Mouse (Mus musculus): Measurements from ENCODE around the gene Rab40c. TPM values are rescaled to one million over a fixed set of nuclear protein-coding genes. Genes with fewer than 3 reads are reported as not detected.

Gene Rab40c
- polyA plus RNA-seq (2012; rRNA removed) = 37.2 and 44.0 TPM in 2 replicates

GRCm38 (mm10) chr17:25919144-25919785 is at the start of gene Rab40c:
Rab40c (minus strand) TSS chr17:25919727.

GRCm38 (mm10) chr17:25951803-25952623 is 32.5 kb upstream of the Rab40c start, which contains the start of gene A930017K11Rik:
A930017K11Rik (minus strand) TSS chr17:25952565.

GRCm38 (mm10) chr17:25944366-25945163 is 25.0 kb upstream of the Rab40c start, which contains the start of the genes Pigq and Nhlrc4:
Pigq (minus strand) TSS chr17:25944936.
Nhlrc4 (minus strand) TSS chr17:25944961.

GRCm38 (mm10) chr17:25880196-25880910 is 39.2 kb downstream of the Rab40c start, which contains the start of gene Wfikkn1:
Wfikkn1 (minus strand) TSS chr17:25880858.

GRCm38 (mm10) chr17:25874721-25875170 is 44.8 kb downstream of the Rab40c start, which contains the start of gene Mettl26:
Mettl26 (plus strand) TSS chr17:25875074.

GRCm38 (mm10) chr17:25868601-25869191 is 50.8 kb downstream of the Rab40c start, which contains the start of gene Mcrip2:
Mcrip2 (minus strand) TSS chr17:25868764.

GRCm38 (mm10) chr17:25860832-25861703 is 58.5 kb downstream of the Rab40c start, which contains the start of gene Wdr90:
Wdr90 (minus strand) TSS chr17:25861501.

GRCm38 (mm10) chr17:25844396-25844901 is 75.1 kb downstream of the Rab40c start, which contains the start of gene Rhot2:
Rhot2 (minus strand) TSS chr17:25844851.

GRCm38 (mm10) chr17:25841117-25841880 is 78.2 kb downstream of the Rab40c start, which contains the start of gene Gm20683:
Gm20683 (minus strand) TSS chr17:25841763.

GRCm38 (mm10) chr17:25837076-25837410 is 82.5 kb downstream of the Rab40c start, which contains the start of gene Rhbdl1:
Rhbdl1 (minus strand) TSS chr17:25837295.

GRCm38 (mm10) chr17:25833291-25833663 is 86.2 kb downstream of the Rab40c start, which contains the start of gene Stub1:
Stub1 (minus strand) TSS chr17:25833404.

Other genes with a start within 250 kb of the Rab40c start
- gene Gng13, start 202.6 kb downstream of the Rab40c start, polyA plus RNA-seq (2012; rRNA removed) = 0.26 and 0.48 TPM in 2 replicates
- 32.4 and 35.5 TPM in 2 replicates for gene Chtf18, start 192.3 kb downstream of the Rab40c start, polyA plus RNA-seq (2012; rRNA removed)
- gene Rpusd1, start 192.1 kb downstream of the Rab40c start, polyA plus RNA-seq (2012; rRNA removed) = 18.4 and 32.8 TPM in 2 replicates
- 0.02 and 0.05 TPM in 2 replicates for gene Mslnl, start 183.7 kb downstream of the Rab40c start, polyA plus RNA-seq (2012; rRNA removed)
- 0.12 and 0.66 TPM in 2 replicates for gene Msln, start 165.3 kb downstream of the Rab40c start, polyA plus RNA-seq (2012; rRNA removed)
- 16.3 and 21.2 TPM in 2 replicates for gene Narfl, start 146.0 kb downstream of the Rab40c start, polyA plus RNA-seq (2012; rRNA removed)
- 111 and 132 TPM in 2 replicates for gene Haghl, start 134.1 kb downstream of the Rab40c start, polyA plus RNA-seq (2012; rRNA removed)
- 0.09 and 0.10 TPM in 2 replicates for gene Ccdc78, start 133.1 kb downstream of the Rab40c start, polyA plus RNA-seq (2012; rRNA removed)
- 88.5 and 121 TPM in 2 replicates for gene Fam173a, start 126.8 kb downstream of the Rab40c start, polyA plus RNA-seq (2012; rRNA removed)
- 0.35 TPM in 1 of 2 replicates, not detected in the other for gene AC134908.4, start 124.1 kb downstream of the Rab40c start, polyA plus RNA-seq (2012; rRNA removed)
- gene Metrn, start 122.6 kb downstream of the Rab40c start, polyA plus RNA-seq (2012; rRNA removed) = 185 and 306 TPM in 2 replicates
- 22.0 and 23.9 TPM in 2 replicates for gene Fbxl16, start 110.6 kb downstream of the Rab40c start, polyA plus RNA-seq (2012; rRNA removed)
- gene Wdr24, start 96.1 kb downstream of the Rab40c start, polyA plus RNA-seq (2012; rRNA removed) = 31.7 and 41.2 TPM in 2 replicates
- gene Jmjd8, start 90.9 kb downstream of the Rab40c start, polyA plus RNA-seq (2012; rRNA removed) = 40.7 and 69.5 TPM in 2 replicates
- 262 and 275 TPM in 2 replicates for gene Stub1, start 86.3 kb downstream of the Rab40c start, polyA plus RNA-seq (2012; rRNA removed)
- gene Rhbdl1, start 82.4 kb downstream of the Rab40c start, polyA plus RNA-seq (2012; rRNA removed) = 10.0 and 12.2 TPM in 2 replicates
- 4.6 and 8.4 TPM in 2 replicates for gene Gm20683, start 78.0 kb downstream of the Rab40c start, polyA plus RNA-seq (2012; rRNA removed)
- gene Rhot2, start 74.9 kb downstream of the Rab40c start, polyA plus RNA-seq (2012; rRNA removed) = 83.1 and 93.9 TPM in 2 replicates
- 66.2 and 66.6 TPM in 2 replicates for gene Wdr90, start 58.2 kb downstream of the Rab40c start, polyA plus RNA-seq (2012; rRNA removed)
- 7.2 and 8.3 TPM in 2 replicates for gene Mcrip2, start 51.0 kb downstream of the Rab40c start, polyA plus RNA-seq (2012; rRNA removed)
- gene Mettl26, start 44.7 kb downstream of the Rab40c start, polyA plus RNA-seq (2012; rRNA removed) = 62.4 and 68.5 TPM in 2 replicates
- 1.1 and 1.2 TPM in 2 replicates for gene Wfikkn1, start 38.9 kb downstream of the Rab40c start, polyA plus RNA-seq (2012; rRNA removed)
- 78.0 and 105 TPM in 2 replicates for gene Pigq, start 25.2 kb upstream of the Rab40c start, polyA plus RNA-seq (2012; rRNA removed)
- 0.52 and 0.92 TPM in 2 replicates for gene Nhlrc4, start 25.2 kb upstream of the Rab40c start, polyA plus RNA-seq (2012; rRNA removed)
- 0.10 TPM in 2 replicates for gene A930017K11Rik, start 32.8 kb upstream of the Rab40c start, polyA plus RNA-seq (2012; rRNA removed)
- gene Capn15, start 66.1 kb upstream of the Rab40c start, polyA plus RNA-seq (2012; rRNA removed) = 30.1 and 36.6 TPM in 2 replicates
- 49.1 and 66.0 TPM in 2 replicates for gene Rab11fip3, start 149.8 kb upstream of the Rab40c start, polyA plus RNA-seq (2012; rRNA removed)
- 19.8 and 26.5 TPM in 2 replicates for gene Decr2, start 170.6 kb upstream of the Rab40c start, polyA plus RNA-seq (2012; rRNA removed)
- gene Nme4, start 175.9 kb upstream of the Rab40c start, polyA plus RNA-seq (2012; rRNA removed) = 77.4 and 109 TPM in 2 replicates
- 3.2 and 4.4 TPM in 2 replicates for gene Tmem8, start 193.6 kb upstream of the Rab40c start, polyA plus RNA-seq (2012; rRNA removed)
- 110 and 143 TPM in 2 replicates for gene Mrpl28, start 203.8 kb upstream of the Rab40c start, polyA plus RNA-seq (2012; rRNA removed)
- gene Axin1, start 219.0 kb upstream of the Rab40c start, polyA plus RNA-seq (2012; rRNA removed) = 36.2 and 73.6 TPM in 2 replicates

Measured in central nervous system, embryonic 11.5 days (tissue).